Mouse (Mus musculus) thymus, adult 2 months (tissue): Measurements from ENCODE around the gene Tspan32.

Experiments used
- CTCF ChIP-seq: fragments of 200-500 bp; IDR thresholded peaks from 2 replicates; pipeline ENCODE4 v1.5.1; 2012; ENCODE audit warnings: mild to moderate bottlenecking, control low read depth, low read length, moderate library complexity, borderline replicate concordance; ENCODE audit not compliant: control insufficient read depth, poor library complexity, insufficient read depth; ENCODE audit errors: extremely low read depth
- POLR2A ChIP-seq: fragments of 200-500 bp; IDR thresholded peaks from 2 replicates; pipeline ENCODE4 v1.6.1; 2012; ENCODE audit warnings: mild to moderate bottlenecking, low read length, control low read depth, moderate library complexity; ENCODE audit not compliant: control insufficient read depth, poor library complexity, insufficient read depth; ENCODE audit errors: extremely low read depth

- TF ChIP-seq POLR2A (no peak), CTCF (no peak)
Measured at GRCm38 (mm10) chr7:143057023-143057422, 52.2 kb downstream of the Tspan32 start.
